Mouse (Mus musculus): ENCODE data around the gene Spata7.

- no peak for TF ChIP-seq CTCF (IDR thresholded peaks at IDR 0.05; ENCODE audit: control insufficient read depth, insufficient read depth, insufficient replicate concordance, low read depth, low read length)
- no peak for TF ChIP-seq POLR2A (IDR thresholded peaks at IDR 0.05; ENCODE audit: control insufficient read depth, low read depth, low read length)
Measured at GRCm38 (mm10) chr12:98591016-98591415, 36.9 kb upstream of the Spata7 start.

All from testis, adult 2 months (tissue).